Mouse (Mus musculus) left cerebral cortex, postnatal 10 days (tissue): ENCODE data around the gene H2-Q6. TPM values are rescaled to one million over a fixed set of nuclear protein-coding genes. Genes with fewer than 3 reads are reported as not detected.

Source experiments
- total RNA-seq, 2 experiments: library from RNA; stranded (reverse); gene quantifications; 2 replicates each; pipeline ENCODE4 v1.2.3; 2021

Gene H2-Q6
- total RNA-seq, 2 experiments from 2014 or later, result not detected

Other genes with a start within 250 kb of the H2-Q6 start
- gene Aif1, start 248.8 kb upstream of the H2-Q6 start, total RNA-seq, result 10 to 100 TPM in 1 of 2 experiments, 1 to 10 TPM in 1; 8.0 to 12.5 TPM
- gene Lst1, start 236.4 kb upstream of the H2-Q6 start, total RNA-seq, result 10 to 100 TPM; 13.7 to 14.9 TPM
- 1 to 10 TPM in 1 of 2 experiments, under 1 TPM in 1; 0.77 to 1.4 TPM for gene Ltb, start 230.4 kb upstream of the H2-Q6 start, total RNA-seq
- gene Tnf, start 222.8 kb upstream of the H2-Q6 start, total RNA-seq, result under 1 TPM in 1 of 2 experiments, not detected in 1; 0.19 TPM
- 1 to 10 TPM in 1 of 2 experiments, under 1 TPM in 1; 0.51 to 1.1 TPM for gene Lta, start 219.5 kb upstream of the H2-Q6 start, total RNA-seq
- not detected for gene Gm16181, start 204.0 kb upstream of the H2-Q6 start, total RNA-seq
- 100 to 1,000 TPM; 329 to 351 TPM for gene Atp6v1g2, start 191.2 kb upstream of the H2-Q6 start, total RNA-seq
- gene Nfkbil1, start 189.1 kb upstream of the H2-Q6 start, total RNA-seq, result 10 to 100 TPM; 12.7 to 14.6 TPM
- 100 to 1,000 TPM; 255 to 261 TPM for gene Ddx39b, start 183.1 kb upstream of the H2-Q6 start, total RNA-seq
- 10 to 100 TPM; 18.2 to 21.5 TPM for gene H2-D1, start 162.1 kb upstream of the H2-Q6 start, total RNA-seq
- under 1 TPM; 0.67 to 0.81 TPM for gene H2-Q1, start 104.4 kb upstream of the H2-Q6 start, total RNA-seq
- gene H2-Q2, start 82.6 kb upstream of the H2-Q6 start, total RNA-seq, result 1 to 10 TPM; 1.7 to 1.8 TPM
- gene H2-Q4, start 45.2 kb upstream of the H2-Q6 start, total RNA-seq, result 1 to 10 TPM in 1 of 2 experiments, under 1 TPM in 1; 0.56 to 1.4 TPM
- gene H2-Q7, start 14.3 kb downstream of the H2-Q6 start, total RNA-seq, result under 1 TPM in 1 of 2 experiments, not detected in 1; 0.55 TPM
- gene H2-Q10, start 45.2 kb downstream of the H2-Q6 start, total RNA-seq, result not detected
- not detected for gene Pou5f1, start 81.2 kb downstream of the H2-Q6 start, total RNA-seq
- 1 to 10 TPM; 5.7 to 8.5 TPM for gene Tcf19, start 92.0 kb downstream of the H2-Q6 start, total RNA-seq
- 1 to 10 TPM; 6.4 to 7.4 TPM for gene Cchcr1, start 92.2 kb downstream of the H2-Q6 start, total RNA-seq
- under 1 TPM; 0.43 to 0.59 TPM for gene Psors1c2, start 108.4 kb downstream of the H2-Q6 start, total RNA-seq
- under 1 TPM; 0.41 to 0.47 TPM for gene Cdsn, start 127.3 kb downstream of the H2-Q6 start, total RNA-seq
- gene 2300002M23Rik, start 142.6 kb downstream of the H2-Q6 start, total RNA-seq, result not detected
- not detected for gene Sfta2, start 176.7 kb downstream of the H2-Q6 start, total RNA-seq
- not detected for gene Gm9573, start 201.8 kb downstream of the H2-Q6 start, total RNA-seq
- gene Mucl3, start 218.8 kb downstream of the H2-Q6 start, total RNA-seq, result not detected
- 10 to 100 TPM; 31.2 to 42.6 TPM for gene Vars2, start 242.7 kb downstream of the H2-Q6 start, total RNA-seq
- gene Gtf2h4, start 248.9 kb downstream of the H2-Q6 start, total RNA-seq, result 10 to 100 TPM; 23.5 to 24.1 TPM